Mouse (Mus musculus): ENCODE results near the gene Aipl1.

DNA sequence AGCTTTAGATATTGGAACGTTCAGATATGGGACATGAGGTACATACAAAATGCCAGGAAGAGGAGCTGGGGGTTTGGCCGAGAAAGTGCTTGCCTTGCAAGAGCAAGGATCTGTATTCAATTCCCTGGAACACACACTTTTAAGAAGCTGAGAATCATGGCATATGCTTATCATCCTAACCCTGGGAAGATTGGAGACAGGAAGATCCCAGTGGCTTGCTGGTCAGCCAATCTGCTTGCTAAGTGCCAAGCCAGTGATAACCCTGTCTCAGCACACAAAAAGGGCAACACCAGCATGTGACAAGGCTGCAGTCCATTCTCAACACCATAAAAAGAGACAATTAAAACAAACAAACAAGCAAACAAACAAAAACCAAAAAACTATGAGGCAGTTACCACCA, 53.2 kb downstream of the Aipl1 start:
- TF ChIP-seq CTCF (IDR thresholded peaks at IDR 0.05; ENCODE audit: borderline replicate concordance, insufficient read depth, low read depth, low read length) (no peak), POLR2A (IDR thresholded peaks at IDR 0.05; ENCODE audit: borderline replicate concordance, insufficient read depth, low read length) (no peak)
